Mouse (Mus musculus) cerebellum, adult 11-12 months (tissue): ENCODE measurements around the gene Nop58.
A peak's percentile ranks its signal among the peaks of the same experiment; 100 is the strongest.
"Not testable (repeated sequence)": the region's sequence is repeated elsewhere in the genome, so short reads cannot be mapped to it uniquely, and the experiment has no call there.

Experiments
- DNase-seq: peaks from one replicate; pipeline ENCODE4 v3.0.0; 2022

The Nop58 gene

GRCm38 (mm10) chr1:59684819-59685755 is at the start of gene Nop58:
TSS of gene Nop58 (plus strand) at chr1:59684971.
- peak; percentile 91 for DNase-seq

DNA sequence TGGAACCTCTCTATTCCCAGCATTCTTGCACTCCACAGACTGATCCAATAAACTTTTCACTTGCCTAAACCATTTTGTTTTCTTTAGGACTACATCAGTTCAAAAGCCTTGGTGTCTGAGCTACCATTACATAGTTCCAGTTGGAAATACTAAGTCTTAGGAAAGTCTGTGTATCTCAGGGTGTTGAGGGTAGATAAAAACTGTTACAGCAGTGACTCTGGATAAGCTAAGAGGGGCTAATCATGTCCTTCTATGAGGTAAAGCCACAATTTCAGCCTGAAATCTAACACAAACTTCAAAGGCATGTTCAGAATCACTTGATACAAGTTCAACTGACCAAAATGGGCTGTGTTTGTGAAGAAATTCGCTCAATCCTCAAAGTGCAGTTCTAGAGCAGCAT is 48.4 kb upstream of the Nop58 start:
- DNase-seq = no peak

- no peak for DNase-seq
These were observed 46.4 kb upstream of the Nop58 start for GRCm38 (mm10) chr1:59638371-59638770.

GRCm38 (mm10) chr1:59642488-59642887 is 42.3 kb upstream of the Nop58 start:
- no peak for DNase-seq

- not testable (repeated sequence) for DNase-seq
These were observed 38.3 kb upstream of the Nop58 start for GRCm38 (mm10) chr1:59646502-59646901.

DNA sequence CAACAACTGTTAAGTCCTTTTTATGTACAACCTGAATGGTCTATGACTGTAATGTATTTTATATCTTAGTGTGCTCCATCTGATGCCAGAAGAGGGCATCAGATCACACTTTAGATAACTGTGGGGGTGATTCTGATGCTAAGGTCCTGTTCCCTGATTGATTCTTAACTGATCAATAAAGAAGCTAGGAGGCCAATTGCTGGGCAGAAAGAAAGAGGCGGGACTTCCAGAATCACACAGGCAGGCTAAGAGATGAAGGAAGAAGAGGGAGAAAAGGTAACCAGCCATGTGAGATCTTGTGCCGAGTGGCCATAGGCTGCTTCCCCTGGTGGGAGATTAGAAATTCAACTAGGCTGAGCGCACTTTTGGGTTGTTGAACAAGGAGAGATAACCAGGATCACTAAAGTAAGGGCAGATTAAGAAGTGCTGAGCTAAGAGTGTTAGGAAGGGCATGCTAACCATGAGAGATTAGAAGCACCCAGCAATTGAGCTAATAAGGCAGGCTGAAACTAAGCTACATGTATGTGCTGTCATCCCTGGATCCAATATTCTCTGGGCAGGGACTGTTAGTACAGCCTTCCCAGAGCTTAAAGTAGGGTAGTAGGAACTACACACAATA is 33.5 kb upstream of the Nop58 start:
- DNase-seq = no peak

DNA sequence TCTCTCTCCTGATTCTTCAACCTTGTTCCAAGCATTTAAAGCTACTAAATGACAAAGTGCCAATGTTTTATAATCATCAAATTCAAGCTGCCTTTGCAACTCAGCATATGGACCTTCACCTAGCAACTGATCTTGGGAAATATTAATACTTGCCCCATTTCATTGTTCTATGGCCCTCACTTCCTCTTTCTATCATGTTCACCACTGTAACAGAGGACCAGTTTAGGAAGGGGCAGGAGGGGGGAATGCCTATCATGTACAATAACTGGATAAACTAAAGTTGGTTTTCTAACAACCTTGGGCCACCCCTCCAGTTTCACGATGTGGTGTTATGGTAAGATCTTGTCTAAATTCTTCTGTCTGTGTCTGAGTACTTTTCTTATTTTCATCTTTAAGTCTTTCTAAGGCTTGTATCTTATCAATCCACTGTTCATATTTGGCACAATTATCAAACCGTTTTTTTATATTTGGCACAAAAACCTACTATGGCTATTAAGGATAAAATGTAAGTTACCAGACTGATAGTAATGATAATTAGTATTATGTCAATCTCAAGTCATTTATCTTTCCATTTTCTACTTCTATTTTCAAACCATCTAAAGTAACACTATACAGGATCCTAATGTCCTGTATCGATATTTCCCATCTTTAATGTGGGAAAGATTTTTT is 31.4 kb upstream of the Nop58 start:
- DNase-seq = no peak

- no peak for DNase-seq
These were observed 28.3 kb upstream of the Nop58 start for GRCm38 (mm10) chr1:59656244-59657171.

DNA sequence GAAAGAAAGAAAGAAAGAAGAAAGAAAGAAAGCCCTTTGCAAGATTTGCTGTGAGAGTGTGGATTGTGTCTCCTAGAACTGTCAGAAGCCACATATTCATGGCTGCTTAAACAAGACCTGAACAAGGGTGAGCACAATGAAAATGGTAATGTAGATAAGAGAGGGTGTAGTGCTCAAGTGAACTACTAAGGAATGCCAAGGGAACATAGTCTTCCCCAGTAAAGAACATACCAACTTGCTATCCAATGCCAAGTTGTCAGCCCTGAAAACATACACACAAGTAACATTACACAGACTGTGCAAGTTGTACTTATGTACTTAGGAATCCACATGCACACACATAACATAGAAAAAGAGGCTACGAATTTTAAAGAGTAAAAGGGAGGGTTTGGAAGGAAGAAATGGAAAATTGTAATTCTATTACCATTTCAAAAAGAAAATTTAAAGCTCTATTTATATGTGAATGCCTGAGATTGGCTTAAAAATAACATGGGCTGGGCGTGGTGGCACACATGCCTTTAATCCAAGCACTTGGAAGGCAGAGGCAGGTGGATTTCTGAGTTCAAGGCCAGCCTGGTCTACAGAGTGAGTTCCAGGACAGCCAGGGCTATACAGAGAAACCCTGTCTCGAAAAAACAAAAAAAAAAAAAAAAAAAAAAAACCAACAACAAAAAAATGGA is 21.2 kb upstream of the Nop58 start:
- no peak for DNase-seq

DNA sequence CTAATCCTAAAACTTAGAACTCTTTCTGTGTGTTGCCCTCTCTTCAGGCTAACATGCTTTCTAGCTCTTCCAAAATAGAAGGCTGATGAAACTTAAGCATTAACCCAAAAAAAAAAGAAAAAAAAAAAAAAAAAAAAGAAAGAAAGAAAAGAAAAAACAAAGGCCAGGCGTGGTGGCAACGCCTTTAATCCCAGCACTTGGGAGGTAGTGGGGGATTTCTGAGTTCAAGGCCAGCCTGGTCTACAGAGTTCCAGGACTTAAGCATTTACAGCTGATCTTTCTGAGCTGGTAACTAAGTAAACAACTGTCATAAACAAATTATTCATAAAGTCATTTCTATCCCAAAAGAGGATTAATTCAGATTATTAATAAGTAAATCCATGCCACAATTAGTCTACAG is 15.9 kb upstream of the Nop58 start:
- no peak for DNase-seq

GRCm38 (mm10) chr1:59669962-59670630 is 14.7 kb upstream of the Nop58 start:
- DNase-seq = peak; percentile 47

GRCm38 (mm10) chr1:59670641-59671168 is 14.1 kb upstream of the Nop58 start, which contains the start of gene Sumo1:
TSS of gene Sumo1 (minus strand) at chr1:59670834.
- DNase-seq = peak; percentile 85

DNA sequence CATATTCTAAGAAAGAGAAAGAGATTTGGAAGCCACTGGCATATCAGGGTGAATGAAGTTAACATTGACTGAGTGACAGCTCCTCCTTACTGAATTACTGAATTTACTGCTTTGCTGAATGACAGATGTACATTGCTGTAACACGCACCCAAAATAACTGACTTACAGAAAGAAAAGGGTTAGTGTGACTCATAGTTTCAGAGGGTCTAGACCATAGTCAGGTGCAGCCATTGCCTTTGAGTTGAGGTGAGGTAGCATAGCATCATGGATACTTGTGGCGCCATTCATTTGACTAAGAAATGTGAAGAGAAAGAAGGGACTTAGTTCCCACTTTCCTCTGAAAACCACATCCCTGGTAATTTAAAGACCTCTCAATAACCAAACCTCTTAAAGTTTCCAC is 11.1 kb upstream of the Nop58 start:
- no peak for DNase-seq

GRCm38 (mm10) chr1:59683926-59684818 is 599 bp upstream of the Nop58 start:
- DNase-seq = peak; percentile 40

DNA sequence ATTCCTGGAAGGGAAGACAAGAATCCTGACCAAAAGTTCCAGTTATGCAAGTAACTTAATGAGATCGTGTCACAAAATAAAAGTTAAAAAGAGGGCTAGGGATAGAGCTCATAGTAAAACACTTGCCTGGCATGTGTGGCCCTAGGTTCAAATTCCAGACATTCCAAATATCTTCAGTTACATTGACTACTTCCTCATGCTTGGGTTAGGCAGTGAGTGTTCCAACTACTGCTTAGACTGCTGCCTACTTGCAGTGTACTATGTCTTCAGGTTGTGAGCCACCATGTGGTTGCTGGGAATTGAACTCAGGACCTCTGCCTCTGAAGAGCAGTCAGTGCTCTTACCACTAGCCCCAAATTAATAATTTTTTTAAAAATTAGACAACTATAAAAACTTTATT is 2.7 kb downstream of the Nop58 start:
- no peak for DNase-seq

DNA sequence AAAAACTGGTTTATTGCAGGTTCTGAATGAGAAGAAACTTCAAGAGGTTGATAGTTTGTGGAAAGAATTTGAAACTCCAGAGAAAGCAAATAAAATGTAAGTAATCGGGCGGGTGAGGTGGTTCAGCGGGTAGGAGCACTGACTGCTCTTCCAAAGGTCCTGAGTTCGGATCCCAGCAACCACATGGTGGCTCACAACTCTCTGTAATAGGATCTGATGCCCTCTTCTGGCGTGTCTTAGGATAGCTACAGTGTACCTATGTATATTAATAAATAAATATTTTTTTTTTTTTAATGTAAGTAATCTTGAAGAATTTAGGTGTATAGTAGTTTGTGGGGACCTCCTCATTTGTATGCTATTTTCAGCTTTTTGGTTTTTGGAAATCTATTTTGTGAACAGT is 5.7 kb downstream of the Nop58 start:
- DNase-seq = no peak

- DNase-seq = no peak
These were observed 13.0 kb downstream of the Nop58 start for GRCm38 (mm10) chr1:59697751-59698150.

- no peak for DNase-seq
These were observed 13.4 kb downstream of the Nop58 start for GRCm38 (mm10) chr1:59698207-59698606.

DNA sequence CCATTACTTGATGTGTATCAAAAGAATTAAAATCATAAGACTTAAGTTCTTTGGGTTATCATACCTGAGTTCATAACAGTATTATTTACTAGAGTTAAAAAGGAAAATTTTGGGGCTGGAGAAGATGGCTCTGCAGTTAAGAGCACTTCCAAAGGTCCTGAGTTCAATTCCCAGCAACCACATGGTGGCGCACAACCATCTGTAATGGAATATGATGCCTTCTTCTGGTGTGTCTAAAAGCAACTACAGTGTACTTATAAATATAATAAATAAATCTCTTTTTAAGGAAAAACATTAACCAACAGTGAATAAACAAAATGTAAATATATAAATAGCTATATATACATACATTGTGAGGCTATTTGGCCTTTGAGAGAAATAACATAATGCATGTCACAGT is 17.0 kb downstream of the Nop58 start:
- DNase-seq = no peak

DNA sequence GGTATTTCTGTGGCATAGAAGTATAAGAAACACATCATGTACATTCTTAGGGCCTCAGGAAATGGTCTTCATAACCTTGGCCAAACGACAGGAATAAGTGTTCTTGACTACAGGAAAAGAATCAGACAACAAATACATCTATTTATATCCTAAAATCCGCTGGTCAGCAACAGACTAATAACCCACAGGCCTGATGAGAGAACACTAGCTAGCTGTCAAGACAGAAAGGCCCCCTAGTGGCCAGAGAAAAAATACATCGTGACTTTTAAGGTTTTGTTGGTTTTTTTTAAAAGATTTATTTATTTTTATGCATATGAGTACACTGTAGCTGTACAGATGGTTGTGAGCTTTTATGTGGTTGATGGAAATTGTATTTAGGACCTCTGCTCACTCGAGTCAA is 35.1 kb downstream of the Nop58 start:
- DNase-seq = no peak
